Mouse (Mus musculus): ENCODE measurements around the gene Cox19.
"Not testable (repeated sequence)": the region's sequence is repeated elsewhere in the genome, so short reads cannot be mapped to it uniquely, and the experiment has no call there.

Gene Cox19

DNA sequence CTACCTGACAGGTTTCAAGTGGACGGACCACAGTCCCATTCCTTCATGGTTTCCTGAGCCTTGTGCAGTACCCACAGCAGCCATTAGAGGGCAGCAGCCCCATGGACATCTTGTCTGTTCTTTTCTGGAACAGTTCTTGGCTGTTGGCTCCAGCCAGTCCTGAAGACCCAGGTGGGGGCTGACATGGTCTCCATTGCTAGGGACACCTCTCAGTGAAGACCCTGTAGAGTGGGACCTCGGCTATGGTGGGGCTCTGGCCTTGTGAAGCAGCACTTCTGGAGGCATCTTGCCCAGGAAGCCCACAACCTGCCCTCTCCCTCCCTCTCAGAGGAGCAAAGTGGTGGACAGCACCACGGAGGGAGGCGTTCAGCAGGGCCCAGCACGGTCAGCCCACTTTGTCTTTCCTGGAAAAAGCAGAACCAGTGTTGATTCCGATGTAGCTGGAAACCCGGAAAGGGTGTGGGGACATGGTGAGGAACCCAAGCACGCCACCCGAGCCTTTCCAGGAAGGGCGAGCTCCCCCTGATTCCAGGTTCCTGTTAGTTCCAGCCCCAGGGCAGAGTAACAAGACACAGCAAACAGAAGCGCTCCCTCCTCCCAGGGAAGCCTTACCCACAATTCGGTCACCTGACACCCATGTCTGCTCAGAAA is 13.2 kb upstream of the Cox19 start:
- intact Hi-C loops (cut with DNase I): loop anchor here (1.0 to 5.0 kb wide), 3 partner anchors 34 to 143 kb away; no protein-coding TSS in a partner anchor

DNA sequence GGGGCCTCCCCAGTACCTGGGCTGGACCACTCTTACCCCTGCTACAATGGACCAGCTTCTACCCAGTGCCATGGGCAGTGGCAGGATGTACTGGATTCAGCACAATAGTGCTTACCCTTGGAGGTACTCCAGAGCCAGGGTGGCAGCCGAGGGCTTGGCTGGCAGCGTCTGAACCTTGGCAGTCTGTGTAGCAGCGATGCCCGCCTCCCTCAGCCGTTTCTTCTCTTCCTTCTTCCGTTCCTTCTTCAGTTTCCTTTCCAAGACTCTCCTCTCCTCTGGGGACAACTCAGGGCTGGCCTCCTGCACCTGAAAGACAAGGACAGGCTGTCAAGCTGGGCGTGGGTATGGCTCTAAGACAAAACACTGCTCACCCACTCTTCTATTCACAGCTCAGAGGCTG is 12.6 kb upstream of the Cox19 start:
- intact Hi-C loops (cut with DNase I): loop anchor here (1.0 to 5.0 kb wide), 3 partner anchors 34 to 143 kb away; no protein-coding TSS in a partner anchor

DNA sequence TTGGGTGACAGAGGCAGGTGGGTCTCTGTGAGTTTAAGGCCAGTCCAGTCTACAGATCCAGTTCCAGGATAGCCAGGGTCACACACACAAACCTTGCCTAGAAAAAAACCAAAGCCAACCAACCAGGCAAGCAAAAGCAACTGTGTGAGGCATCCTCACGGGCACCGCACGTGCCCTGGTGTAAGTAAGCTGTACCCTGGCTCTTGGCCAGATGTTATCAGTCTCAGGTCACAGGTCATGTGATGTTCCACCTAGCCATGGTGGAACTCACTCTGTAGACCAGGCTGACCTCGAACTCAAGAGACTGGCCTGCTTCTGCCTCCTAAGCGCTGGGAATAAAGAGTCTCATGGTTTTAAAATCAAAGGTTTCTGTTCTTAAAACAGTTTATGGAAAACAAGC is 8.0 kb upstream of the Cox19 start:
- intact Hi-C loops (cut with DNase I): no loop called here

DNA sequence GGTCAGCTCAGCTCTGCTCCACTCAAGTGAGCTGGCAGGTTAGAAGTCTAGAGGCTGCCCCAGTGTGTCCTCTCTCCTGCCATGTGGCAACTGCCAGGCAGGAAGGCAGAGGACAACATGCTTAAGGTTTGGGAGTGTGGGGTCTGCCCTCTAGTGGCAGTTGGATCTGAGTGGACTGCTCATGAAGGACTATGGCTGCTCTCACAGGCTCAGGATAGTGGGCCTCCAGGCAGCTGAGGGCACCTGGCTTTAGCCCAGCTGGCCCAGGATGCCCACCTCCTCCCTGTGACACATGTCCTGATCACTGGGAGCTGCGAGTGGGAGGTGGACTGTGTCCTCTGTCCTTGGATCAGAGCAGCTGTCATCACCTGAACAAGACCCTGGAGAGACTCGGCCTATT is 7.4 kb upstream of the Cox19 start:
- intact Hi-C loops (cut with DNase I): no loop called here

DNA sequence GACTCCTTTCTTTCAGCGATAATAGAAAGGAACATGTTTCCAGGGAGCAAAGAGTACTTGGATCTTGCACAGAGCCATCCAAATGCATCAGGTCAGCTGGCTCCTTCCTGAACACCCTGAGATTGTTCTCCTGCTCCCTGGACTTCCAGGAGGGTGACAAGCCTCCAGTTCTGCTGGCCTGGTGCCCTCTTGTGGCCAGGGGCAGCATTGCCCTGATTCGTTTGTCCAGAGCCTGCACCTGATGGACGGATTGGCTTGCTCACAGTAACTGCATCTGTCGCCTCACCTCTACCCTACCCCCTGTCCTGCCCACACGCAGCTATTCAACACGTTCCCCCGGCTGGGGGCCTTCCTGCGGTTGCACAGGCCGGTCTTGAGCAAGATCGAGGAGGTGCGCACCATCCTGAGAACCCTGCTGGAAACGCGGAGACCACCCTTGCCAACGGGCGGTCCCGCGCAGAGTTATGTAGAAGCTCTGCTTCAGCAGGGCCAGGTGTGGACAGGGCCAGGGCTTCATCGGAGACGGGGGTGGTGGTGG is 4.1 kb upstream of the Cox19 start:
- intact Hi-C loops (cut with DNase I): loop anchor here (2.0 kb wide), 1 partner anchor 23 kb away; no protein-coding TSS in a partner anchor

DNA sequence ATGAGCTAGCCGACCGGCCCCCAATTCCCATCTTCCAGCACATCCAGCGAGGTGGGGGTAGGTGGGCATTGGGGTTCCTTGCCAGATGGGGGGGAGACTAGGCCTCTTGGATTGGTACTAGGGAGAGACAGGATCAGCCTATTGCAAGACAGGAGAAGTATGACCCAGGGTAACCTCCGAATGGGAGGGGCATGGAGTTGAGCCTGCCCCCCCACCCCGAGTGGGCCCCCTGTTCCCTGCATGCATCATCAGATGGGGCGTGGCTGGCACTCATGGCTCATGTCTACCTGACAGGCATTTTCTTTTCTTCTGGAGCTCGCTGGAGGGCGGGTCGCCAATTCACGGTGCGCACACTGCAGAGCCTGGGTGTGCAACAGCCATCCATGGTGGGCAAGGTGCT is 2.7 kb upstream of the Cox19 start:
- intact Hi-C loops (cut with DNase I): loop anchor here (2.0 kb wide), 1 partner anchor 21 kb away; no protein-coding TSS in a partner anchor

DNA sequence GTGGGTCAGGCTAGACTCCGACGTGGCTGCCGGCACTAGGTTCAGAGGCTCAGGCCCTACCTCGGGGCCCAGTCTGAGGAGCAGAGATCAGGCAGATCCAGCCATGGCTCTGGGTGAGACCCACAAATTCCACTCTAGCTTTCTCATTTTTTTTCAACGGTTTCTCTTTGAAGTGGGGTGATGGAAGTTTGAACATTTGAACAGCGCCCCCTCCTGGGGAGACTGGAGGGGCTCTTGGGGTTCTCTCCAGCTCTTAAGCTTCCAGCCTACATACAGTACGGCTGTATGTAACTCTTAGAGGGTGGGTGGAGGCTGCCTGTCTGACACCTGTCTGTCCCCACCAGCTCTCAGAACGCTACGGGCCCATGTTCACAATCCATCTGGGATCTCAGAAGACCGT is 2.3 kb upstream of the Cox19 start:
- intact Hi-C loops (cut with DNase I): no loop called here

DNA sequence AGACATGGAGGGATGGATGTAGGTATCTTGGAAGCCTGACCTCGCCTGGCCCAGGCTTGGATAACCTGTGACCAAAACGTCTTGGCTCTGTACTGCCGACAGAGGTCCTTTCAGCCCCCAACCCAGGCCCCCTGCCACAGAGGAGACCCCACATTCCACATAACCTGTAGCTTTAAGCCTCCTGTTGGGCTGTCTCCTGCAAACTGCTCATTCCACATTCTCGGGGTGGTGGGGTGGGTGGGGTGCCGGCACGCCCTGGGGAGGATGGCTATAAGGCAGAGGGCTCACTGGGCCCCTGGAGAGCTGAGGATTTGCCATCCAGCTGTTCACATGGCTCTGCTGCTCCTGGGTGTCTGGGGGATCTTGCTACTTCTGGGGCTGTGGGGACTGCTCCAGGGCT is 1.1 kb upstream of the Cox19 start, which contains the start of gene Cyp2w1:
TSS of gene Cyp2w1 (plus strand) at position 301 of the 400 bp plus-strand sequence.
- intact Hi-C loops (cut with DNase I): no loop called here

DNA sequence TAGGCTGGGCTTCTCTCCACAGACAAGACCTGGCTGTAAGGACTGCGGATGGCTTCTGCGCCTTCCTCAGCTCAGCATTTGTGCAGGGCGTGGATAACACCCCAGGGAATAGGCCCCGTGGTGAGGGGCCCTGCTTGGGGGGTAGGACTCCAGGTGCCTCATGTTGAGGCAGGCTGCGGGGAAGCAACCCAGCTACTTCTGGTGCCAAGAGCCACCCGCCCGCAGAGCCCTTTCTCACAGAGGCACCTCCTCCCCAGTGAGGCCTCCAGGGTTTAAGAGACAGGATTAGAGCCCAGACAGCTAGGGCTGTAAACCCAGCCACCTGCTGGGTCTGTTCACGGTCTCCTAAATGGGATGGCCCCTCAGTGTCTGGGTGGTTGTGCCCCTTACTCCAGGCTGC is 410 bp upstream of the Cox19 start:
- intact Hi-C loops (cut with DNase I): no loop called here

DNA sequence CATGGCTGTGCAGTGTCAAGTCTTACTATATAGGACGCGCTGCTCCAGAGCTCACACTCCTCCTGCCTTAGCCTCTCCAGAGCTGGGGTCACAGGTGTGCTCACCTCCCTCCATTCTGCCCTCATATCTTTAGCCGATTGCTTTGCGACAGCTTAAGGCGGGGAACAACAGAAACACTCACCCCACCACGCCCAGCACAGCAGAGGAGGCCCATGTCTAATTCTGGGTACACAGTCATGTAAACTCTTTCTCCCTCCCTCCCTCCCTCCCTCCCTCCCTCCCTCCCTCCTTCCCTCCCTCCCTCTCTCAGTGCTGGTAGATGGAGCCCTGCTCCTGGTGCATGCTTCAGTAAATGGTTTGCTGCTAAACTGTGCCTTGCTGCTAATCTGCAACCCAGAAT is 1.5 kb downstream of the Cox19 start:
- intact Hi-C loops (cut with DNase I): no loop called here

DNA sequence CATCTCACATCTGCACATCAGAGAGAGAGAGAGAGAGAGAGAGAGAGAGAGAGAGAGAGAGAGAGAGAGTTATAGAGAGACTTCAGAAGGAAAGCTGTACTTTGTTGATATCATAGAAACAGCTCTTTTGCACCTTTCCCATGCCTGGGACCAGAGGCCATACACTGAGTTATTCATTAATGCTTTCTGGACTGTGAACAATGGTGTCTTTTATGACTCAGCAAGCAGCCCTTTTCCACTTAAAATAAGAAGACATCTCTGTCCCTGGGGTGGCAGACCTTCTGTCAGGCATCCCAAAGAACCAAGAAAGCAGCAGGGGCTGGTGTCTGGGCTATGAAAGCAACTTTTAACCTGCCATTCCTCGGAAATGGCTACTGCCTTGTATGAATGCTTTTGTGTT is 4.0 kb downstream of the Cox19 start:
- intact Hi-C loops (cut with DNase I): no loop called here

DNA sequence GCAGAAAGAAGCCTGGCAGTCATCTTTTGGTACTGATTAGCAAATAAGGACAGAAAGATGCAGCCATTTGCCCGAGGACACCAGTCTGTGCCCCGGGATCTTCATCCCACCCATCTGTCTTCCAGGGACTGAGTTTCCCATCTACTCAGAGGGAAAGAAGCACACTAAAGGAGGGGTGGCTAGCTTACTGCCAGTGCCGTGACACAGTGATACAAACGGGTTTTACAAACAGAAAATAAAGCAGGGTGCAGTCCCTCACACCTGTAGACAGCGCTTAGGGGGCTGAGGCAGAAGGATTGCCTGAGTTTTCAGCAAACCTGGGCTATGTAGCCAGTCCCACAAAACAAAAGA is 5.9 kb downstream of the Cox19 start:
- intact Hi-C loops (cut with DNase I): no loop called here

DNA sequence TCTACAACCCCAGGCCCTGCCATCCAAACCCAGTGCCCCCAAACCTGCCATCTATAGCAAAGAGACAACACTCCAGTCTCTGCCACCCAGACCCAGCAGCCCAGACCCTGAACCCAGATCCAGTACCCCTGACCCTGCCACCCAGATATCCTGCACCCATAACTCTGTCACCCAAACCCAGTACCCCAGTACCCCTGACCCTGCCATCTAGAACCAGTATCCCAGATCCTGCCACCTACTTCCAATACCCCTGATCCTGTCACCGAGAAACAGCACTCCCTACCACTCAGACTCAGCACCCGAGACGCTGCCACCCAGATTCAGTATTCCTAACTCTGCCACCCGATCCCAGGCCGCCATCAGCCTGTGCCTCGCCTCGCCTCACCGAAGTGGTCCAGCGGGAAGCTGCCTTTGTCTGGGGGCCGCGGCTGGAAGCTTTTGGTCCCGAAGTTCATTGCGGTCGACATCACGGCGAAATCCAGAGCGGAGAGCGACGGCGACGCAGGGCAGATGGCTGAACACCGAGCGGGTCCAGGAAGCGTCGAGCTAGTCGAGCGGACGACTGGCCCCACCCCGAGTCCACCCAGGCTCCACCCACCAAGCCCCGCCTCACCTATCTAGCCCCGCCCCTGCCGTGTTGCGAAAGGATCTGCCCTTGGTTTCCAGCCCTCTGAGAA is 6.4 kb downstream of the Cox19 start:
- intact Hi-C loops (cut with DNase I): no loop called here

DNA sequence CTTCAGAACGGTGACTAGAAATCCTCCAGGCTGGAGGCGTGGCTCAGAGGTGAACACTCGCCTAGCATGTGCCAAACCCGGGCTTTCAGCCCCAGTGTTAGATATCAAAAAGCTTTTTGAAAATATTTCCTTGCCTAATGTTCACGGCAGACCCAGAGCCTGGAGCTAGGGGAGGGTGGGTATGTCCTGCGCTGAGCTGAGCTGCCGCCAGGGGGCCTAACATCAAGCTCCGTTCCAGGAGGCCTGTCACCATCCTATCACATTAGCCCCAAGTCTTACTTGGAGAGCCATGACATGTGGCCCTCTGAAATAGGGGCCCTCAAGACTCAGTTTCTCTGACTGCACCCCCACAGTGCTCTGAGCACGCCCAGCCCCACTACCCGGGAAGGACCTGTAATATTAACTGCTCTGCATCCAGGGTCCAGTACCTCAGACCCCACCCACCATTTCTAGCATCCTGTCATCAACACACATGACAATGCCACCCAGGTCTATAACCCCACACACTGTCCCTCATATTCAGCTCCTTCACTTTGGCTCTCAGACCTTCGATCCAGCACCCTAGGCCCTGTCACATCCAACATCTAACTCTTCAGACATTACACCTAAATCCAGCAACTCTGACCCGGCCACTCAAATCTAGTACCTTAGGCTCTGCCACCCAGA is 7.1 kb downstream of the Cox19 start:
- intact Hi-C loops (cut with DNase I): no loop called here

DNA sequence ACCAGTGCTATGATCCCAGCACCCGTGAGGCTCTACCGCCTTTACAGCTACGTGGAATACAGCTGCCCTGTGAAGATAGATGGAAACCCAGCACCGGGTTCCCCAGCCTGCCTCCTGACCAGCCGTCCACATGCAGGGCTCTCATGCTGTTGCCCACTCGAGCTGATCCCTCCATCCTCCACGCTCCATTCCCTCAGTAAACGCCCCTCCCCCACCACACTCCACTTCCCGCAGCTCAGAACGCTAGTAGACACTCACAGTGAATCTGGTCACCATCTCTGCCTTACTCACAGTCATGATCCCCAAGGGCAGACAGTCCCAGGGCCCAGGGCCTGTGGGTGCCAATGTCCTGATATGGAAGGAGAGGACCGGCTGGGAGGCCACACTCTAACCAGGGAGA is 12.3 kb downstream of the Cox19 start:
- intact Hi-C loops (cut with DNase I): no loop called here

DNA sequence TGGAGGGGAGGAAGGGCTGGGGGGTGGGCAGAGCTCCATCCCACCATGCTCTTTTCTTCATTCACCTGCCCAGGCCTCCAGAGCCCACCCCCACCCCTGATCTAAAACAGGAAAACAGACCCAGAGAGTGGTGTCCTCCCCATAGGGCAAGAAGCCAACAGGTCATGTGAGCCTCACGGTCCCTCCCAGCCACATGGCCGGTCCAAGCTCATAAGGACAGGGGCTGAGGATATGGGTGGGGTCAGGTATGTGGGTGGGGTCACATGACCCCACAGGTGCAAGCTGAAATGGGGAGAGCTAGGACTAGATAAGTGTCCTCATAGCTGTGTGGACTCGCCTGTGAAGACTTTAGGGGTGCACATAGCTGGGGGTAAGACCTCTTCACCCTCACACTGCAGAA is 12.8 kb downstream of the Cox19 start:
- intact Hi-C loops (cut with DNase I): no loop called here

DNA sequence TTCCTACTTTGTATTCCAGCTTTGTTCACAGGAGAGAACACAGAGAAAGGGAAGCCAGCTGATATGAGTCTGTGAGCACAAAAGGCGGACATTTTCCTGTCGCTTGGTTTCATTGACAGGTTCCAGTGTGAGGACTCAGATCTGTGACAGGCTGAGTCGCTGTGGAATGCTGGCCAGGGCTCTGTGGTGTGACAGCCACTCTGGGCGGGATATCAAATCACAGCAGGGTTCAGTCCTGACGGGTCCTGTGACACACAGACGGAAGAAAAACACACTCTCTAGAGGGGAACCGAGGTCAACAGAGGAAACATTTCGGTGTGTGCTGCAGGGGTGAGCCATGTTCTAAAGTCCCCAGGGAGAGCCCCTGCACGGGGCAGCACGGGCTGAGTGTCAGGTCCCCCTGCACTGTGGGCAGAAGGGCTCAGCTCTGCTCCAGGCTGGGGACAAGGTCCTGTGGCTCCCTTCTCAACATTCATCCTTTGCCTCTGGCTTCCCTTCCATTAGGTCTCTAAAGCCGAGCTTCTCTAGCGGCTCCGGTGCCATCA is 13.3 kb downstream of the Cox19 start:
- intact Hi-C loops (cut with DNase I): no loop called here

DNA sequence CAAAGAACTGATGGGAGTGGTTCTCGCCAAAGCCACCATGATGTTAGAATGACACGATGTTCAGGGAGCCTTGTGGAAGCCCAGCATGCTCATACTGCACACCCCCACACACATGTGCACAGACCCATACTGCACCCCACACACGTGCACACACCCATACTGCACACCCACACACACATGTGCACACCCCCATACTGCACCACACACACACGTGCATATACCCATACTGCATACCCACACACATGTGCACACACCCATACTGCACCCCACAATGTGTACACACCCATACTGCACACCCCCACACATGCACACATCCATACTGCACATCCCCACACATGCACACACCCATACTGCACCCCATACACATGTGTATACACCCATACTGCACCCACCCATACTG is 15.6 kb downstream of the Cox19 start:
- intact Hi-C loops (cut with DNase I): no loop called here

DNA sequence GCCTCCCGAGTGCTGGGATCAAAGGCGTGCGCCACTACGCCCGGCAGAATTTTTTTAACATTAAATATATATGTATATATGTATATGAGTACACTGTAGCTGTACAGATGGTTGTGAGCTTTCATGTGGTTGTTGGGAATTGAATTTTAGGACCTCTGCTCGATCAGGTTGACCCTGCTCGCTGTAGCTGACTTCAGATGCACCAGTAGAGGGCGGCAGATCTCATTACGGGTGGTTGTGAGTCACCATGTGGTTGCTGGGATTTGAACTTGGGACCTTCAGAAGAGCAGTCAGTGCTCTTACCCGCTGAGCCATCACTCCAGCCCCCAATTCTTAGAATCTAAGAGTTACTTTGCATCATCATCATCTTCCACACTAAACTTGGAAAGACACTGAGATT is 16.8 kb downstream of the Cox19 start:
- intact Hi-C loops (cut with DNase I): not testable (repeated sequence)

DNA sequence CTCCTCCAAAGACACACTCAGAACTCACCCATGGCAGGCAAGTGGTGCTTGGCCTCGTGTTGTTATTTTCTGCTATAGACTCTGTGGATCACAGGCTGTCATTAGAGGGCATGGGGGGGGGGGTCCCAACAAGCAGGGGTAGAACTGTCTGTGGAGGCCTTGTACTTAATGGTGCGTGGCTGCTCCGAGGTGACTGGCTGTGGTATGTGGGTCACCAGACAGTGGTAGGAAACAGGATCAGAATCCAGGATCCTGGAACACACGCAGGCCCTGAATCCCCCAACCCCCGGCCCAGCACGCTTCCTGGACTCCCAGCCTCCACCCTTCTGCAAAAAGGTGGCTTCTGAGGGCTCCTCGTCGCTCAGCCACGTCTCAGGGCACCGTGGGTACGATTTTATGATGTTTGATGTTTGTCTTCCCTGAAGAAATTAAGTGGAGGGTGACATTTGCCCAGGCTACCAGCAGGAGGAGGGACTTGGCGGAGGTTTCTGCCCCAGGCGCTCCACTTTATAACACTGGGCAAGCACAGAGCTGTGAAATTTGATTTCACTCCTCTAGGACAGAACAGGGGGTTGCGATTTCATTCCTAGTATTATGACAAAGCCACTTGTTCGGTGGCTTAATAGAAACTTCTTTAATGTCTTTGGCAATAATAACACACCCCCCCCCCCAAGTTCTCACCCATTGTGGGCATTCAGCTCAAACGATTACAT is 17.8 kb downstream of the Cox19 start:
- intact Hi-C loops (cut with DNase I): loop anchor here (2.0 kb wide), 1 partner anchor 21 kb away; no protein-coding TSS in a partner anchor

DNA sequence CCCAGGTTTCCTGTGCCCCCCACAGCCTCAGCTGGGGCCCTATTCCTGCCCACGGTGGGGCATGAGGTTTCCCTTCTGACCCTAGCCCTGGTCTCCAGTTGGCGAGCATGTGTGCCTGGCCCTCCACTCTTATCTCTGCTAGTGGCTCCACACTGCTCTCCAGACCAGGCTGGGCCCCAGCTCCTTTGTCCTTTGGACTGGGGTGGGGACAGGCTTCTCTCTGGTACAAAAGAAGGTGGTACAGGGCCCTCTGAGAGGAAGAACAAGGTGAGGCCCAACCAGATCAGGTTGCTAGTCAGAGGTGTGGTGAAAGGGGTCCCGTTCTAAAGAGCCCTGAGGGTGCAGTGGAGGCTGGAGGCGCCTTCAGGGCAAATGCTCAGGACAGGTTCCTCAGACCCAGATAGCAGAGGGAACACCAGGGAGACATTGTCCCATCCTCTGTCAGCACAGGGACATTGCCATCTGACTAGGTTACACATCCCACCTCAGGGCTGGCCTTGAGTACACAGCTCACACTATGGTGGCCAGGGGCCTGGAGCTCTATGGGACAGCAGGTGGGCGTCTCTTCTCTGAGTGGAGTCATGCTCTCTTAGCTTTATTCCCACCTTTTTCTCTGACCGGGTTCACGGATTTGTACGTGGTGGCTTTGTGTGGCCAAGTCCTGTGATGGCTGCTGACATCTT is 18.5 kb downstream of the Cox19 start:
- intact Hi-C loops (cut with DNase I): loop anchor here (2.0 kb wide), 1 partner anchor 22 kb away; no protein-coding TSS in a partner anchor
